Mouse (Mus musculus) frontal cortex, postnatal 14 days (tissue): ENCODE measurements around the gene Cnnm2.

ENCODE experiments used
- DNase-seq, 2 experiments: peaks; one replicate each; pipeline ENCODE4 v3.0.0; 2022; ENCODE audit warnings: low spot score in 2 of 2

The Cnnm2 gene

GRCm38 (mm10) chr19:46928136-46928535 is 166.7 kb downstream of the Cnnm2 start:
- DNase-seq = no peak

- no peak for DNase-seq
These were observed 167.7 kb downstream of the Cnnm2 start for GRCm38 (mm10) chr19:46929044-46929587.
